Mouse (Mus musculus) midbrain, embryonic 13.5 days (tissue): ENCODE results near the gene Bag5. TPM values are rescaled to one million over a fixed set of nuclear protein-coding genes. Genes with fewer than 3 reads are reported as not detected.

Experiments used
- ATAC-seq: fragments of 200-750 bp; cut with Nextera tagmentation; 2 replicates; pipeline ENCODE4 v1.8.0; 2017; ENCODE audit warnings: mild to moderate bottlenecking, moderate TSS enrichment, moderate library complexity
- H3K27ac ChIP-seq: fragments of 300-500 bp; sonication (generic); 2 replicates; pipeline ENCODE4 v1.5.1; 2015; ENCODE audit warnings: inconsistent platforms, mild to moderate bottlenecking, moderate library complexity
- H3K27me3 ChIP-seq: fragments of 300-500 bp; sonication (generic); 2 replicates; pipeline ENCODE4 v1.6.1; 2015; ENCODE audit warnings: mild to moderate bottlenecking, inconsistent platforms
- H3K36me3 ChIP-seq: fragments of 300-500 bp; sonication (generic); 2 replicates; pipeline ENCODE4 v1.6.1; 2015; ENCODE audit warnings: mild to moderate bottlenecking, inconsistent platforms
- H3K4me1 ChIP-seq: fragments of 300-500 bp; sonication (generic); replicated peaks from 2 replicates; pipeline ENCODE4 v1.6.1; 2015; ENCODE audit warnings: inconsistent platforms
- H3K4me2 ChIP-seq: fragments of 300-500 bp; sonication (generic); replicated peaks from 2 replicates; pipeline ENCODE4 v1.6.1; 2015; ENCODE audit warnings: moderate library complexity, mild to moderate bottlenecking, inconsistent platforms
- H3K4me3 ChIP-seq: fragments of 300-500 bp; sonication (generic); replicated peaks from 2 replicates; pipeline ENCODE4 v1.5.1; 2015; ENCODE audit warnings: mild to moderate bottlenecking, inconsistent platforms
- H3K9ac ChIP-seq: fragments of 300-500 bp; sonication (generic); replicated peaks from 2 replicates; pipeline ENCODE4 v1.6.1; 2015; ENCODE audit warnings: mild to moderate bottlenecking, inconsistent platforms
- H3K9me3 ChIP-seq: fragments of 300-500 bp; sonication (generic); 2 replicates; pipeline ENCODE4 v1.6.1; 2016; ENCODE audit warnings: mild to moderate bottlenecking, inconsistent platforms
- WGBS: fragments of 180-500 bp; shearing (Covaris S2); methylation state at CpG from one replicate; pipeline ENCODE4 v1.1.7; 2015; 5-methylcytosine and 5-hydroxymethylcytosine counted together
- polyA plus RNA-seq: library from polyadenylated mRNA; unstranded; fragments of >200 nt; fragmentation: Nextera tagmentation; extraction: Ambion mirVana; gene quantifications from 2 replicates; pipeline ENCODE4 v1.2.1, GENCODE M21; 2015

The Bag5 gene
- polyA plus RNA-seq, 1 experiment from 2014 or later = 63.9 TPM

DNA sequence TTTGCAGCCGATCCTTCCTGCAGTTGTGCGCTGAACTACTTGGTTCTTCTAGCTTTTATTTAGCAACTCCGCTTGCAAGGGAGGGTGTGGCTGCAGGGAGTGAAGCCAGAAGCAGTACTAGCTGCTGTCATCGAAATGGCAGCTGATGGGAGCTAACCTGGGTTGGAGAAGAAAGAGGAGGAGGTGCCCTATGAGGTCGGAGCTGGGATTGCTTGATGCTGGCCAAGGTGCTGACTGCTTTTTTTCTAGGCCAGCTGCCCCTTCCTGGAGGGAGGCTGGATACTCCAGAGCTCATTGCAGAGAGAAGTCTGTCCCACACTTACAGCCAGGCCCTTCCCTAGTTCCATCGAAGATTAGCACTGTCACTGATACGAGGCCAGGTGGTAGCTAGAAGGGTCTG lies 34.1 kb downstream of the Bag5 start:
- H3K9me3 ChIP-seq = no peaks in the 10 kb centered on the region
- peaks cover 2% of the 10 kb centered on the region for H3K27me3 ChIP-seq
- H3K36me3 ChIP-seq = peaks cover 33% of the 10 kb centered on the region
- peak overlapping the region; percentile 63 for H3K4me3 ChIP-seq
- peak overlapping the region; percentile 88 for H3K4me2 ChIP-seq
- WGBS = 57% methylated on average over 7 of the region's 7 CpGs
- H3K27ac ChIP-seq = no peak overlapping the region
- no peak for ATAC-seq
- H3K9ac ChIP-seq = peak overlapping the region; percentile 79
- H3K4me1 ChIP-seq = peaks cover 24% of the 10 kb centered on the region

DNA sequence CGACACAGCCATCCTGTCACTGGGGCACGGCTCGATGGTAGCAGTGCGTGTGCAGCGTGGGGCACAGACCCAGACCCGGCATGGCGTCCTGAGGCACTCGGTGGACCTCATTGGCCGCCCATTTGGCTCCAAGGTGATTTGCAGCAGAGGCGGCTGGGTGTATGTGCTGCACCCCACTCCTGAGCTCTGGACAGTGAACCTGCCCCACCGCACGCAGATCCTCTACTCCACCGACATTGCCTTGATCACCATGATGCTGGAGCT lies 34.5 kb downstream of the Bag5 start:
- Histone ChIP-seq H3K27me3 (peaks cover 5% of the 10 kb centered on the region), H3K9me3 (no peaks in the 10 kb centered on the region), H3K36me3 (peaks cover 29% of the 10 kb centered on the region), H3K4me3 (peak overlapping the region; percentile 63), H3K9ac (peak overlapping the region; percentile 79), H3K27ac (no peak overlapping the region), H3K4me2 (peak overlapping the region; percentile 88), H3K4me1 (peaks cover 24% of the 10 kb centered on the region)
- WGBS = 4% methylated on average over 13 of the region's 13 CpGs
- peak; percentile 6; the same call in 1 of the 2 replicates for ATAC-seq

DNA sequence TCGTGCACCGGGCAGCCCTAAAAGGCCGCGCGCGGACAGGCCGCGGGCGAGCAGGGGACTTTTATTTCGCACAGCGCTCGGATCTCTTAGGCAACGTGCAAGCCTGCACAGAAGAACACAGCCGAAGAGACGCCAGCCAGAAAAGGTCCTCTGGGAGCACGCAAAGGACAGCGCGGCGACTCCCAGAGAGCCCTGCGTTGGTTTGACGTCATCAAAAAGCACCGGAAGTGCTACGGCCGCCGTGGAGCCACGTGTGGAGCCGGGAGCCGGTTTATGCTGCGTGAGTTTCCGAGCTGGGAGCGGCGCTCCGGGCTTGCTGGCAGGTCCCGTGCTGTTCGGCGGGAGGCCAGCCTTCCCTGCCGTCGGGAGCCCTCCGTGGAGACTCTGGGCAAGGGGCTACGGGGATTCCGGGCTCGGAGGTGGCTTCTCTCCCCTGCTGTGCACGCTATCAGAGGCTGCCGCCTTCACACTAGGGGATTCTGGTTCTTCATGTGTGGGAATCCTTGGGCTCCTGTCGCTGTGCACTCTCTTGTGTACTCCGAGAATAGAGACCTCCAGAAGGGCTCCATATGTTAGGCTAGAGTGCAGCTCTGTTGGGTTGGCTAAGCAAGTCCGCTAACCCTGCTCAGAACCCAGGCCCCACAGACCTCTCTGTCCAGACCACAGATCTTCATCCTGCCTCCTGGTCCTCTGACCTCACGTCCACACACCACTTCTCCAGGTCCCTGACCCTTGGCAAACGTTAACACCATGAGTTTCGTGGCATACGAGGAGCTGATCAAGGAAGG lies 35.0 kb downstream of the Bag5 start, which contains the start of gene Trmt61a:
Gene Trmt61a, plus strand, starts transcription at position 224 of the 788 bp plus-strand sequence.
- peak within 1 kb of the TSS; percentile 79 for H3K9ac ChIP-seq
- no peaks in the 10 kb centered on the region for H3K9me3 ChIP-seq
- peaks cover 27% of the 10 kb centered on the region for H3K36me3 ChIP-seq
- H3K4me1 ChIP-seq = peaks cover 25% of the 10 kb centered on the region
- peaks cover 5% of the 10 kb centered on the region for H3K27me3 ChIP-seq
- H3K27ac ChIP-seq = peak within 1 kb of the TSS; percentile 93
- peak; percentile 90 for ATAC-seq
- WGBS = under 1% methylated on average over 51 of the region's 51 CpGs
- peak within 1 kb of the TSS; percentile 88 for H3K4me2 ChIP-seq
- H3K4me3 ChIP-seq = peak within 1 kb of the TSS; percentile 63

DNA sequence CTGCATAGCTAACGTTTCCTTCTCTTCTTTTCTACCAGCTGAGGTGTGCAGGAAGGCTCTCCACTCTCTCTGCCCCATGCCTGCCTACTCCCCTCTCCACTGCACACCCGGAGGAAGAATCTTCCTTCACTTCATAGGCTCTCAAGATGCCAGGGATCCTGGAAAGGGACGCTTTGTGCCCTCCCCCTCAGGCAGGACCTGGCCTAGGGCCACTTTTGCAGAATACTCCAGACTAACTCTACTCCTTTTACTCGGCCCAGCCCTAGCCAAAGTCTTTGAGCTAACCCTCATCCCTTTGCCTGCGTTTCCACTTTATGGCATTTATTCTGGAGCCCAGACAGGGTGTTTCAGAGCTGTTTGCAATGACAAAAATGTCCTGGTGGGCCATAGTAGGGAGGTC lies 35.6 kb downstream of the Bag5 start:
- Histone ChIP-seq H3K4me2 (peak overlapping the region; percentile 88), H3K27ac (peak overlapping the region; percentile 93), H3K27me3 (peaks cover 5% of the 10 kb centered on the region), H3K4me3 (peak overlapping the region; percentile 63), H3K4me1 (peaks cover 31% of the 10 kb centered on the region), H3K9ac (peak overlapping the region; percentile 79), H3K9me3 (no peaks in the 10 kb centered on the region), H3K36me3 (peaks cover 23% of the 10 kb centered on the region)
- 20% methylated on average over 5 of the region's 5 CpGs for WGBS
- peak; percentile 32; the same call in 1 of the 2 replicates for ATAC-seq

DNA sequence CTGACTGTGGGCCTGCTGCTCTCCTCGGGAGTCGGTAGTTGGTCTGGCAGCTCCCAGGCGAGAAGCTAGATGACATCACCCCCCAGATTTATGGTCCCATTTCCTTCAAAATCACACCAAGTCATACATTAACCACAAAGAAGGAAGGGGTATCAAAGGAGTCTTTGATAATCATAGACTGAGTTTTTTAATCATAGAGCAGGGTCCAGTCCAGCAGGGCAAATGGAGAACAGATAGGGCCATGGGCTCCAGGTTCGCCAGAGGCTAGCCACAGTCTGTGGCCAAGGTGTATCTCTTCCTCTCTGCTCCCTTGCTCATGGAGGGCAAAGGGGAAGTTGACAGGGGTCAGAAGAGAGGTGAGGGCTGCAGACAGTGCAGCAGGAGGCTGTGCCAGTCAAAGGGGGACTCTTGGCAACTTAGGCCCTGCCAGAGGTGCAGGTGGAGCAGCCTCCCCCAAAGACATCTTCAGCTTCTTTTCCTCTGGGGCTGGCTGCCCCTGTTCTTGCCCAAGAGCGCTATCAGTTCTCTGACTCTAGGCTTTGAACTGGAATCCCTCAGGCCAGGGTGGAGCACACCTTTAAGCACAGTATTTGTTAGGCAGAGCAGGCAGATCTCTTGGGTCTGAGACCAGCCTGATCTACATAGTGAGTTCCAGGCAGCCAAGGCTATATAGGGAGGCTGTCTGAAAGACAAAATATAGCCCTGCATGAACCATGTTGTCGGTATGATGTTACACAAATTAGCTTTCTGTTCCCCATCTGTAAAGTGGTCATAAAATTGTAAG lies 37.1 kb downstream of the Bag5 start:
- H3K4me3 ChIP-seq = no peak overlapping the region
- no peak overlapping the region for H3K4me2 ChIP-seq
- no peaks in the 10 kb centered on the region for H3K9me3 ChIP-seq
- peaks cover 35% of the 10 kb centered on the region for H3K4me1 ChIP-seq
- ATAC-seq = no peak
- WGBS = 85% methylated on average over 6 of the region's 6 CpGs
- H3K36me3 ChIP-seq = peaks cover 10% of the 10 kb centered on the region
- peaks cover 5% of the 10 kb centered on the region for H3K27me3 ChIP-seq
- H3K27ac ChIP-seq = no peak overlapping the region
- H3K9ac ChIP-seq = no peak overlapping the region

DNA sequence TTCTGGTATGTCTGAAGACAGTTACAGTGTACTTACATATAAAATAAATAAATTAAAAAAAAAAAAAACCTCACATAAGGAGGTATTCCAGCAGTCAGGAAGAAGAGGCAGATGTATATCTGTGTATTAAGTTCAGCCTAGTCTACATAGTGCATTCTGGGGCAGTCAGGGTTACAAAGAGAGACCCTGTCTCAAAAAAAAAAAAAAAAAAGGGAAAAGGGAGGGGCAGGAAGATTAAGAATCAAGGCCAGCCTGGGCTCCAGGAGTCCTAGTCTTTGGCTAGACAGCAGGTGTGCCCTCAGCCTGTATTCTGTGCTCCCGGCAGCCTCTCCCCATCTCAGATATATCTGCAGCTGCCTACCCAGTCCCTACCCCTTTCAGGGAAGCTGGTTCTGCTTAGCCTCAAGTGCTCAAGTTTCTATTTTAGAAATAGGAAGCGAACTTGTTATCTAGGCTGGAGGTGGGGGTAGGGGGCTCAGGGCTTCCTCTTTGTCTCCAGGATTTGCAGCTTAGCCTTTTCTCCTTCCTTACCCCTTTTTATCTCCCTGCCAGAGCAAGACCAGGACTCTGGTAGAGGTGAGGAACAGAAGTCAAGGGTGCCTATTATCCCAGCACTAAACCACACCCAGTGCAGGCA lies 38.1 kb downstream of the Bag5 start:
- Histone ChIP-seq H3K4me2 (no peak overlapping the region), H3K4me3 (no peak overlapping the region), H3K27ac (no peak overlapping the region), H3K36me3 (peaks cover 11% of the 10 kb centered on the region), H3K9ac (no peak overlapping the region), H3K9me3 (no peaks in the 10 kb centered on the region), H3K27me3 (peaks cover 5% of the 10 kb centered on the region), H3K4me1 (peaks cover 46% of the 10 kb centered on the region)
- ATAC-seq = no peak
- WGBS = 53% methylated on average over 2 of the region's 2 CpGs

DNA sequence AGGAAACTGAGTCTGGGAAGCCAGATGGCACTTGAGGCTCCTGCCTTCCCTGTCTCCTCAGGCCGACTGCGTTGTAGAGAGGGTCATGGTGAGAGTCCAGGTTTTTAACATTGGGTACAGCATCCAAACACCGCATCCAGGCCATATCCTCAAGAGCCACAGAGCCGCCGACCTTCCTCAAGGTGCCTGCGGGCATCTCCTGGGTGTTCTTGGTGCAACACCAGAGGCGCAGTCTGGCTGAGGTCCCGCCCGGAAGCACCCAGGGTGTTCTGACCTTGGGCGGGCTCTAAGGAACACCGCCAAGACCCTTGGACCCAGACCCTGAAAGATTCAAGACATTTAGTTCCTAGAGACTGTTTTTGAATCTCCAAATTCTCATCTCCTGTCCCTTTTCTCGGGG lies 40.5 kb downstream of the Bag5 start:
- ATAC-seq = no peak
- peaks cover 52% of the 10 kb centered on the region for H3K4me1 ChIP-seq
- peak overlapping the region; percentile 98 for H3K4me2 ChIP-seq
- H3K4me3 ChIP-seq = peak overlapping the region; percentile 87
- H3K9me3 ChIP-seq = no peaks in the 10 kb centered on the region
- 11% methylated on average over 12 of the region's 12 CpGs for WGBS
- peaks cover 21% of the 10 kb centered on the region for H3K36me3 ChIP-seq
- H3K27ac ChIP-seq = peak overlapping the region; percentile 95
- peaks cover 5% of the 10 kb centered on the region for H3K27me3 ChIP-seq
- H3K9ac ChIP-seq = peak overlapping the region; percentile 98

DNA sequence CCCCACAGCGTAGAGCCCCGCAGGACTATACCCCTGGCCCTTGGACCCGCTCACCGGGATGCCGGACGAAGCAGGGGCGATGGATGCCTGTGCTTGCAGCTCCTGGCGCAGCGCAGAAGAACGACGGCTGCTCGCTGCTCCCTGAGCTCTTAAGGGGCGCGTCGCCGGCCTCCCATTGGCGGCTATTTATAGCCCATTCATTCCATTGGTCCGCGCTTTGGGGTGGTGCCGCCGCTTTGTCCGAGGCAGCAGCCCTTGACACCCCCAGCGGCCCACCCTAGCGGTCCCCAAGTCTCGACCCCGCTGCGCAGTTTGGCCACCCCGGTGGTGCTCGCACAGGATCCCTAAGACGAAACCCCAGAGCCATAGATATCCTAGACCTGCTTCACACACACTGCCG lies 40.9 kb downstream of the Bag5 start, which contains the start of gene Ckb:
Gene Ckb, minus strand, starts transcription at position 163 of the 400 bp plus-strand sequence.
- peak within 1 kb of the TSS; percentile 87 for H3K4me3 ChIP-seq
- peak within 1 kb of the TSS; percentile 98 for H3K4me2 ChIP-seq
- peak within 1 kb of the TSS; percentile 95 for H3K27ac ChIP-seq
- peaks cover 24% of the 10 kb centered on the region for H3K36me3 ChIP-seq
- peaks cover 48% of the 10 kb centered on the region for H3K4me1 ChIP-seq
- peak; percentile 84 for ATAC-seq
- H3K27me3 ChIP-seq = peaks cover 5% of the 10 kb centered on the region
- under 1% methylated on average over 31 of the region's 31 CpGs for WGBS
- H3K9me3 ChIP-seq = no peaks in the 10 kb centered on the region
- peak within 1 kb of the TSS; percentile 98 for H3K9ac ChIP-seq

DNA sequence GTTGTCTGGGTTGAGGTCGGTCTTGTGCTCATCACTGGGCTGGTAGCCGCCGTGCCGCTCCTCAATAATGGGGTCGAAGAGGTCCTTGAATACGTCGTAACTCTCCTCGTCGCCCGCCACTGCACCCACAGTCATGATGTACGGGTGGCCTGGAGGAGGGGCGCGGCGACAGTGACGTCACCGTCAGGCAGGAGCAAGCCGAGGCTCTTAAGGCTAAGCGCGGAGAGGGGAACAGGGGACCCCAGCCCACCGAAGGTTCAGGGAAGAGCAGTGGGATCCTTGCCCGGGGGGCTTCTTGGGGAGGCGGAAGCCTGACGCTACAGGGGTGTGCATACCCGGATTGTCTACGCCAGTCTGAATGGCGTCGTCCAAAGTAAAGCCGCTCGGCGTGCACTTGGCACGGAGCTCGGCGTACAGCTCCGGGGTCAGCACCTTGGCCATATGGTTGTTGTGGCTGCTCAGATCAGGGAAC lies 41.6 kb downstream of the Bag5 start:
- H3K9me3 ChIP-seq = no peaks in the 10 kb centered on the region
- under 1% methylated on average over 34 of the region's 34 CpGs for WGBS
- peak overlapping the region; percentile 98 for H3K4me2 ChIP-seq
- peak overlapping the region; percentile 98 for H3K9ac ChIP-seq
- H3K27ac ChIP-seq = peak overlapping the region; percentile 95
- H3K36me3 ChIP-seq = peaks cover 26% of the 10 kb centered on the region
- ATAC-seq = peak; percentile 58
- peak overlapping the region; percentile 87 for H3K4me3 ChIP-seq
- H3K27me3 ChIP-seq = peaks cover 5% of the 10 kb centered on the region
- peaks cover 42% of the 10 kb centered on the region for H3K4me1 ChIP-seq

DNA sequence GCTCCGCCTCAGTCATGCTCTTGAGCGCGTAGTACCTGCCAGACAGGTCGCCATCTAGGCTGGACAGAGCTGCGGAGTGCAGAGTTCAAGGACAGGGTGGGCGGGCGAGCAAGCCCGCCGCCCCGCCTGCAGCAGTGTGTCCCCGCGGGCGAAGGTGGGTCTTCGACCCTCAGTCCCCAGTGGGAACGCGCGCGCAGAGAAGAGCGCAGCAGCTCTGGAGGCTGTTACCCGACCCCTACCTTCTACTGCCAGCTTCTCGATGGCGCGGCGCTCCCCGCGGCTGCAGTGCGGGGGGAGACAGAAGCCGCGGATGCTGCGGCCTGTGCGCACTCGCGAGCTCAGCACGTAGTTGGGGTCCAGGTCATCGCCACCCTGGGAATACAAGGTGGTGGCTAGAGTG lies 42.1 kb downstream of the Bag5 start:
- H3K9me3 ChIP-seq = no peaks in the 10 kb centered on the region
- peak overlapping the region; percentile 98 for H3K9ac ChIP-seq
- H3K4me1 ChIP-seq = peaks cover 42% of the 10 kb centered on the region
- peaks cover 5% of the 10 kb centered on the region for H3K27me3 ChIP-seq
- H3K4me2 ChIP-seq = peak overlapping the region; percentile 98
- peaks cover 26% of the 10 kb centered on the region for H3K36me3 ChIP-seq
- WGBS = under 1% methylated on average over 33 of the region's 35 CpGs
- peak overlapping the region; percentile 87 for H3K4me3 ChIP-seq
- ATAC-seq = peak; percentile 0; the same call in 1 of the 2 replicates
- peak overlapping the region; percentile 95 for H3K27ac ChIP-seq

DNA sequence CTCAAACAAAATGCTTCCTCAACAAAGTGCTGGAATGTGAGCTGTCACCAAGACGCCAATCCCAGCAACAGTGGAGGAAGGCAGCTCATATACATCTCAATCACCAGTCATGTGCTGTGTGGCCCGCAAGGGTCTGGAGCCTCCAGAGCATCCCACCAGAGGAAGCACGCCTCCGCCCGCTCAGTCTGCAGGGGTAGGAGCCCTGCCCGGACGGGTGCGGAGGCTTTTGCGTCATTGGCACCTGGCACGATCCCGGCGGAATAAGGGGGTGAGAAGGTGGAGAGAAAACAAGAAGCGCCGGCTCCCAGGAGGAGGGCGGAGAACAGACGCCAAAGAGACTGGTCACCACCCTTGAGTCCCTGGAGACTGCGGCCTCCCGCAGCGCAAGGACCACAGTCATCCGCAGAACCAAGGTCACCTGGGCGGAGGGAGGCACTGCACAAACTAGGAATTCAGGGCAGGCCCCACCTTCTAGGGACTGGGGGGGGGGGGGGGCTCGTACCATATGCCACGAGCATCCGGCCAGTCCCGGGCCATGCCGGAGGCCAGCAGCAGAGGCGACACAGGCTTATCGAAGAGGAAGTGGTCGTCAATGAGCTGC lies 42.6 kb downstream of the Bag5 start:
- H3K9me3 ChIP-seq = no peaks in the 10 kb centered on the region
- peaks cover 42% of the 10 kb centered on the region for H3K4me1 ChIP-seq
- H3K27me3 ChIP-seq = peaks cover 5% of the 10 kb centered on the region
- peaks cover 26% of the 10 kb centered on the region for H3K36me3 ChIP-seq
- H3K4me2 ChIP-seq = peak overlapping the region; percentile 98
- under 1% methylated on average over 29 of the region's 29 CpGs for WGBS
- H3K4me3 ChIP-seq = peak overlapping the region; percentile 87
- H3K27ac ChIP-seq = peak overlapping the region; percentile 95
- no peak for ATAC-seq
- peak overlapping the region; percentile 98 for H3K9ac ChIP-seq
